Mouse (Mus musculus): ENCODE data around the gene Gpatch4. TPM values are rescaled to one million over a fixed set of nuclear protein-coding genes. Genes with fewer than 3 reads are reported as not detected.
A peak's percentile ranks its signal among the peaks of the same experiment; 100 is the strongest.

Gpatch4 gene
- polyA plus RNA-seq, 1 experiment from 2014 or later, result 26.5 TPM

- Histone ChIP-seq H3K27me3 (peaks cover 48% of the 10 kb centered on the region), H3K4me2 (replicated peaks) (no peak overlapping the region), H3K27ac (replicated peaks) (no peak overlapping the region), H3K36me3 (no peaks in the 10 kb centered on the region), H3K9me3 (peaks cover 5% of the 10 kb centered on the region), H3K4me1 (peaks cover 6% of the 10 kb centered on the region; the same call in 1 of the 2 replicates), H3K9ac (replicated peaks) (no peak overlapping the region), H3K4me3 (no peak overlapping the region)
- WGBS, result 77% methylated on average over 18 of the region's 18 CpGs
- no peak for ATAC-seq (ENCODE audit: low FRiP score, low read depth)
These were observed 36.8 kb upstream of the Gpatch4 start for GRCm38 (mm10) chr3:88005822-88006786.

DNA sequence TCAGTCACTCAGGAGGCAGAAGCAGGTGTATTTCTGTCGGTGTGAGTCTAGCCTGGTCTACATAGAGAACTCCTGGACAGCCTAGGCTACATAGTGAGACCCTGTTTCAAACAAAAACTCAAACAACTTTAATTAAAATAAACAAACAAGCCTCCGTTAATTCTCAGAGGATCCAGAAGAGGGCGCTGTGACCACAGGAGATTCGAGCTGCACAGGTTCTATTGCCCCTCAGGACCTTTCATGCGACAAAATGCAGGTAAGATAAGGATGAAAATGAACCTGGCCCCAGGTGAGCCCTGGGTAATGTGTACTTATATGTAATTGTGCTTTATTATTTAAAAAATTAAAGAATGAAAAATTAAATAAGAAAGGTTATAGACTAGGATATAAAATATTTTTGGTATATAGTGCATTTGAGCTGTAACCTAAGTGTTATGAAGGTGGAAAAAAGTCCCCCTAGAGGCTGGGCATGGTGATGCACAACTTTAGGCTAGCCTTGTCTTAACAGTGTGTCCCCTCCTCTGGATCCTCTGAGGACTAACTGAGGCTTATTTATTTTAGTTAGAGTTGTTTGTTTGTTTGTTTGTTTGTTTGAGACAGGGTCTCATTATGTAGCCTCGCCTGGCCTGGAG lies 32.2 kb upstream of the Gpatch4 start:
- Histone ChIP-seq H3K27me3 (peaks cover 18% of the 10 kb centered on the region; the same call in 1 of the 2 replicates), H3K4me1 (no peaks in the 10 kb centered on the region), H3K9ac (replicated peaks) (no peak overlapping the region), H3K4me3 (no peak overlapping the region), H3K36me3 (no peaks in the 10 kb centered on the region), H3K9me3 (peaks cover 5% of the 10 kb centered on the region), H3K4me2 (replicated peaks) (no peak overlapping the region), H3K27ac (replicated peaks) (no peak overlapping the region)
- 8% methylated on average over 6 of the region's 6 CpGs for WGBS
- no peak for ATAC-seq (ENCODE audit: low FRiP score, low read depth)

DNA sequence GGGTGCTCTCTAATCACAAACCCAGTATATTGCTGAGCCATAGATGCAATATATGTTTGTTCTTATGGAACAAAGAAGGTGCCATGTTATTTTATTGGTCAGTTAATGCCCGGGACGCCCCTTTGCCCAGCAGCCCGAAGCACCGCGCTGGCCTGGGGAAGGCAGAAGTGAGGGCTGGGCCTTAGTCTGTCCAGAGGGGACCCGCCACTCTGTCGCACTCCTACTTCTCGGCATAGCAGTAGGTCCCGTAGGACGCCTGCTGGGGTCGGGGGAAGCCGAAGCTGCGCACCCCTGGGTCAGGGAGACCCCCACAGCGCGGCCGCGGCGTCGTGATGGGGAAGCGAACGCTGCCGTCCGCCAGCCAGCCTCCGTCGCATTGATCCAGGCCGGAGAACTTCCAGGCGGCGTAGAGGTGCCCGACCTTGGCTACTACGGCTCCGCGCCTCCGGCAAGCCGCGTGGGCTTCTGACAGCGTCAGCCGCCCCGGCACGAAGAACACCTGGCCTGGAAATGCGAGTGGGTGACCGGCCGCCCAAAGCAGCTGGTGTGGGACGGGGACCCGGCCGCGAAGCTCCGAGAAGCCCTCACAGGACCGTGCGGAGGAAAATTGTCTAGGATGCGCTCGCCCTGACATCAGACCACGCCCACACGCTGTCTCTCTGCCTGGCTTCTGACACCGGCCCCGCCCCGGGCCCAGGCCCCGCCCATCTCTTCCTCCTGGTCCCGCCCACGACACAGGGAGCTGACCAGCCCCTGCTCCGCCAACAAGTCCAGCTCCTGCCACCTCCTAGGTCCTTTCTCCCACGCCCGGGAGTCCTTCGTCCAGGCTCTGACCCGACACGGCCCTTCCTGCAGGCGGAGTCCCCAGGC lies 20.4 kb upstream of the Gpatch4 start:
- WGBS, result 1% methylated on average over 61 of the region's 66 CpGs

GRCm38 (mm10) chr3:88023192-88024074 lies 19.5 kb upstream of the Gpatch4 start:
- Histone ChIP-seq H3K9ac (replicated peaks) (peak overlapping the region; percentile 52; the same call in 1 of the 2 replicates), H3K4me3 (peak overlapping the region; percentile 57), H3K27me3 (peaks cover 84% of the 10 kb centered on the region), H3K4me2 (replicated peaks) (peak overlapping the region; percentile 98), H3K36me3 (no peaks in the 10 kb centered on the region), H3K27ac (replicated peaks) (no peak overlapping the region), H3K9me3 (peaks cover 2% of the 10 kb centered on the region; the same call in 1 of the 2 replicates), H3K4me1 (peaks cover 19% of the 10 kb centered on the region)
- under 1% methylated on average over 81 of the region's 81 CpGs for WGBS
- ATAC-seq (ENCODE audit: low FRiP score, low read depth), result peak; percentile 80

More for the DNA sequence above, 20.4 kb upstream of the Gpatch4 start:
- peak; percentile 91 for ATAC-seq (ENCODE audit: low FRiP score, low read depth)
- H3K4me3 ChIP-seq, result peak overlapping the region; percentile 57
- no peak overlapping the region for H3K27ac ChIP-seq (replicated peaks)
- peaks cover 19% of the 10 kb centered on the region for H3K4me1 ChIP-seq
- peak overlapping the region; percentile 98 for H3K4me2 ChIP-seq (replicated peaks)
- H3K9me3 ChIP-seq, result 0 out of 2 replicates have a peak, but pooled peaks cover 2% of the 10 kb centered on the region
- H3K36me3 ChIP-seq, result no peaks in the 10 kb centered on the region
- H3K27me3 ChIP-seq, result peaks cover 83% of the 10 kb centered on the region
- peak overlapping the region; percentile 52 for H3K9ac ChIP-seq (replicated peaks)

DNA sequence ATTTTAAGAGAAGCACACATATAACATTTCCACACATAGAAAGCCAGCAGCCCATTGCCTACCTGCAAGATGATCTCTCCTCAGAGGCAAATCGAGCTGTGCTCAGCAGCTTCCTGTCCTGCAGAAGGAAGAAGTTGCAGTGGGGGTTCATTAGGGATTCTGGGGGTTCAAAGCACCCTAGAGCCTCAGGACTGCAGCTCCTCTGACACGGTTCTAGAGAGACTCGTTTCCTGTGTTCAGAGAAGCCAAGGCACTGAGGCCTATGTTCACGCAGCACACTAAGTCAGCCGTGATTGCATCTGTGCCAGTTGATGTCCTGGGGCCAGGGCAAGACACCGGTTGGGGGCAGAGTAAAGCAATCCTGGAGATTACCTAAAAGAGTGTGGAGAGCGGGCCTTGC lies 16.1 kb upstream of the Gpatch4 start:
- no peak overlapping the region for H3K4me3 ChIP-seq
- H3K27me3 ChIP-seq, result peaks cover 85% of the 10 kb centered on the region
- H3K4me1 ChIP-seq, result peaks cover 19% of the 10 kb centered on the region
- no peak overlapping the region for H3K27ac ChIP-seq (replicated peaks)
- H3K9me3 ChIP-seq, result peaks cover 2% of the 10 kb centered on the region; the same call in 1 of the 2 replicates
- 68% methylated on average over 7 of the region's 7 CpGs for WGBS
- H3K36me3 ChIP-seq, result no peaks in the 10 kb centered on the region
- no peak for ATAC-seq (ENCODE audit: low FRiP score, low read depth)
- no peak overlapping the region for H3K9ac ChIP-seq (replicated peaks)
- H3K4me2 ChIP-seq (replicated peaks), result no peak overlapping the region

GRCm38 (mm10) chr3:88027434-88028186 lies 15.3 kb upstream of the Gpatch4 start, which contains the start of gene Hapln2:
Hapln2 (minus strand) TSS chr3:88027583.
- Histone ChIP-seq H3K27me3 (peaks cover 79% of the 10 kb centered on the region), H3K4me1 (peaks cover 15% of the 10 kb centered on the region)
- ATAC-seq (ENCODE audit: low FRiP score, low read depth), result no peak

GRCm38 (mm10) chr3:88030608-88031395 lies 12.1 kb upstream of the Gpatch4 start:
- Histone ChIP-seq H3K4me1 (no peaks in the 10 kb centered on the region), H3K9ac (replicated peaks) (no peak overlapping the region), H3K27ac (replicated peaks) (no peak overlapping the region), H3K9me3 (peaks cover under 1% of the 10 kb centered on the region; the same call in 1 of the 2 replicates), H3K4me3 (no peak overlapping the region), H3K36me3 (no peaks in the 10 kb centered on the region), H3K4me2 (replicated peaks) (no peak overlapping the region), H3K27me3 (peaks cover 58% of the 10 kb centered on the region)
- ATAC-seq (ENCODE audit: low FRiP score, low read depth), result no peak
- WGBS, result 17% methylated on average over 19 of the region's 19 CpGs

More at GRCm38 (mm10) chr3:88027434-88028186, 15.3 kb upstream of the Gpatch4 start, which contains the start of gene Hapln2:
- Histone ChIP-seq H3K27ac (replicated peaks) (no peak within 1 kb of the TSS), H3K4me2 (replicated peaks) (no peak within 1 kb of the TSS), H3K9ac (replicated peaks) (no peak within 1 kb of the TSS), H3K4me3 (no peak within 1 kb of the TSS), H3K36me3 (no peaks in the 10 kb centered on the region), H3K9me3 (peaks cover 2% of the 10 kb centered on the region; the same call in 1 of the 2 replicates)
- 55% methylated on average over 5 of the region's 5 CpGs for WGBS

- no peaks in the 10 kb centered on the region for H3K36me3 ChIP-seq
- H3K9me3 ChIP-seq, result no peaks in the 10 kb centered on the region
- peaks cover 41% of the 10 kb centered on the region for H3K27me3 ChIP-seq
- no peak overlapping the region for H3K9ac ChIP-seq (replicated peaks)
- no peak overlapping the region for H3K4me2 ChIP-seq (replicated peaks)
- 84% methylated on average over 5 of the region's 5 CpGs for WGBS
- no peak overlapping the region for H3K27ac ChIP-seq (replicated peaks)
- no peak for ATAC-seq (ENCODE audit: low FRiP score, low read depth)
- no peak overlapping the region for H3K4me3 ChIP-seq
- no peaks in the 10 kb centered on the region for H3K4me1 ChIP-seq
These were observed 9.4 kb upstream of the Gpatch4 start for GRCm38 (mm10) chr3:88033506-88033905.

- no peak for ATAC-seq (ENCODE audit: low FRiP score, low read depth)
- Histone ChIP-seq H3K9me3 (no peaks in the 10 kb centered on the region), H3K4me2 (replicated peaks) (no peak overlapping the region), H3K4me1 (no peaks in the 10 kb centered on the region), H3K27me3 (peaks cover 33% of the 10 kb centered on the region), H3K27ac (replicated peaks) (no peak overlapping the region), H3K9ac (replicated peaks) (no peak overlapping the region), H3K36me3 (no peaks in the 10 kb centered on the region), H3K4me3 (no peak overlapping the region)
- WGBS, result 75% methylated on average over 1 of the region's 1 CpGs
These were observed 7.2 kb upstream of the Gpatch4 start for GRCm38 (mm10) chr3:88035561-88036293.

Data from midbrain, embryonic 12.5 days (tissue).